Mouse (Mus musculus) heart, adult 9 months (tissue): ENCODE measurements around the gene Zfp781.
"Not testable (repeated sequence)": the region's sequence is repeated elsewhere in the genome, so short reads cannot be mapped to it uniquely, and the experiment has no call there.

Experiments
- DNase-seq, 2 experiments: peaks; one replicate each; pipeline ENCODE4 v3.0.0; 2022; ENCODE audit warnings: low spot score in 2 of 2

The Zfp781 gene

GRCm38 (mm10) chr10:81929842-81930743, at the start of gene Zfp781:
Gene Zfp781, minus strand, starts transcription at chr10:81930480.
- DNase-seq: not testable (repeated sequence)

DNA sequence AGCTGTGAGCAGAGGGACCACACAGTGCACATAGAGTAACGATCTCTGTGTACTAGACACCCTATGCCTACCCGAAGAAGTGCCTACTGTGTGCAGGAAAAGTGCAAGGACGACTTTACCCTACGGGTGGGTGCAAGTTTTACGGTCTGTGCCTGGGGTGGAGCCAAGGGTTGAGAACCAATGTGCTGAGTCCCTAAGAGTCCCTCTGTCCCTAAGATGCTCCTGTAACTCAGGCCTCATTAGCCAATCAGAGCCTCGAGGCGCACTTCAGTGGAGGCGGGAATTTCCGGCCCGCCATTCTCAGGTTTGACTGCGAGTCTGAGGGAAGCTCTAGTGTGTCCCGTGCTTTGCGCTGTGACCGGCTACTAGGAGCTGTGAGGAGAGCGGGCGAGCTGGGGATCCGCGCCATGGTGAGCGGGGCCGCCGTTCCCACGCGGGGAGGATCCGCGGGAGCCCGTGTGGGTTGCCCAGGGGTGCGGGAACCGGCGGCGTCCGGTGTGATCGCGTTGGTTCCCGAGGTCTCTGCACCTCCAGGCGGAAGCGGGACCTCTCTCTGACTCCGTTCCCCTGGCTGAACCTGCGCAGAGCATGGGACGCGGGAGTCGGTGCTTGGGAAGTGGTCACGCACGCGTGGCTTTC, 48.2 kb upstream of the Zfp781 start:
- peak; percentile 27 to 31 for DNase-seq

DNA sequence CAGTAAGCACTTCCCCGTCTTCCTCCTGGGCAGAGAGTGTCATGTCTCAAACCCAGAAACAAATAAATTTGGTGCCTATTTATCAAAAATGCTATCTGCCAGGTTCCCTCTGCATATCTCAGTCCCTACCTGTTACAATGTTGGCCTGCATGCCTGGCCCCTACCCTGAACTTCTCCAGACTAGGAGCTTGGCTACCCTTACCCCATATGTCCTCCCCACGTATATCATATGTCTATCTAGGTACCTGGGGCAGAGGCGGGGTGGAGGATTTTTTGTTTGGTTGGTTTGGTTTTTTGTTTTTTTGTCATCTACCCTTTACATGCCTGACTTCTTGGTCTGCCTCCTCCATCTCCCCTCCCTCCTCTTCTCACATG, 451 bp upstream of the Zfp781 start:
- not testable (repeated sequence) for DNase-seq

GRCm38 (mm10) chr10:81863409-81864407, 66.6 kb downstream of the Zfp781 start, which contains the start of gene Gm32687:
Gene Gm32687, plus strand, starts transcription at chr10:81863934.
- DNase-seq: peak; percentile 0 to 6
